In the genomic region with DNA sequence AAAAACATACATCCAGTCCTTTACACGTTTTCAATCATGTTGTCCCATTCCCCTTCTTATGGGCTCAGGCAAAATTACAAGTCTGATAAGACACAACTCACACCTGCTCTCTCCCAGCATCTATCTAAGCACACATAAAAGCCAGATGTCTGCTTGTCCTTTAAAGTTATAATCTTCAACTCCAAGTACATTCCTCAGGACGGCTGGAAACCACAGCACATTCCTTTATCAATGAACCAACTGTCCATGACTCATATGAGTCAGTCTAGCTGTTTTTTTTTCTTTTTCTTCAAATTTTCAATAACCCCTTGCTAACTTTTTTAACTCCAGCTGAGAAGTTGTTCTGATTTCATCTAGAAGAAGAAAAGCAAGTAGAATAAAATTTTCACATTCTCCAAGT, we compare ENCODE assay signal across 16 mouse cellular contexts.
"Had no signal": no experiment of that assay in that cellular context is flagged by ENCODE, and none has a peak within 500 bp of the region (broad histone marks: within the 10 kb centered on the region; RNA-seq: fewer than 3 reads in every experiment).

No protein-coding gene starts in this region.

- H3K9ac ChIP-seq: limb, embryonic 15.5 days; liver, embryonic 13.5 days; liver, postnatal 0 days; lung, embryonic 15.5 days; midbrain, embryonic 13.5 days; neural tube, embryonic 15.5 days had no signal

- ATAC-seq: intestine, embryonic 16.5 days; liver, postnatal 0 days; midbrain, embryonic 13.5 days had no signal

- H3K36me3 ChIP-seq: limb, embryonic 15.5 days; liver, embryonic 13.5 days; lung, embryonic 15.5 days; midbrain, embryonic 13.5 days; neural tube, embryonic 15.5 days had no signal

- H3K27me3 ChIP-seq: limb, embryonic 15.5 days; liver, embryonic 13.5 days; lung, embryonic 15.5 days; midbrain, embryonic 13.5 days; neural tube, embryonic 15.5 days had no signal

- DNase-seq: kidney, adult 8-10 months; kidney, postnatal 25 days; layer of hippocampus, postnatal 36 days; left cerebral cortex, postnatal 4 days; liver, embryonic 13.5 days; liver, postnatal 0 days; lung, postnatal 14 days; right cerebral cortex, adult 18-20 months; right cerebral cortex, postnatal 25 days; thymus, postnatal 14 days had no signal

- H3K4me1 ChIP-seq: liver, embryonic 13.5 days; lung, embryonic 15.5 days had no signal

- H3K4me2 ChIP-seq: limb, embryonic 15.5 days; liver, embryonic 13.5 days; lung, embryonic 15.5 days; midbrain, embryonic 13.5 days; neural tube, embryonic 15.5 days had no signal

- H3K9me3 ChIP-seq: limb, embryonic 15.5 days; liver, embryonic 13.5 days; lung, embryonic 15.5 days; midbrain, embryonic 13.5 days; neural tube, embryonic 15.5 days had no signal

- H3K4me3 ChIP-seq: limb, embryonic 15.5 days; liver, embryonic 13.5 days; lung, embryonic 15.5 days; midbrain, embryonic 13.5 days; neural tube, embryonic 15.5 days had no signal

- H3K27ac ChIP-seq: limb, embryonic 15.5 days; liver, embryonic 13.5 days; lung, embryonic 15.5 days; midbrain, embryonic 13.5 days; neural tube, embryonic 15.5 days; stomach, postnatal 0 days had no signal
